ENCODE assay signal across 10 mouse cellular contexts in genomic region chr11:68717171-68717840, GRCm38 (mm10). TPM values are rescaled to one million over a fixed set of nuclear protein-coding genes. Genes with fewer than 3 reads are reported as not detected.
DNase-seq lines count a peak whose midpoint lies in the region; ATAC-seq and TF ChIP-seq lines count a peak whose summit lies in the region.
"Had no signal": no experiment of that assay in that cellular context is flagged by ENCODE, and none has a peak within 500 bp of the region (broad histone marks: within the 10 kb centered on the region; RNA-seq: fewer than 3 reads in every experiment).

No protein-coding gene starts in this region.

- H3K9me3 ChIP-seq in kidney, embryonic 16.5 days (ENCODE audit: low read length): no peaks in the 10 kb centered on the region
- H3K9me3 ChIP-seq in heart, embryonic 13.5 days: no peaks in the 10 kb centered on the region
- no peaks in the 10 kb centered on the region for H3K9me3 ChIP-seq in midbrain, postnatal 0 days (ENCODE audit: low read length)

- no peak for TF ChIP-seq CTCF in midbrain, postnatal 0 days (IDR thresholded peaks at IDR 0.05)

- no peaks in the 10 kb centered on the region for H3K27me3 ChIP-seq in kidney, embryonic 16.5 days (ENCODE audit: insufficient read depth, low read length)
- no peaks in the 10 kb centered on the region for H3K27me3 ChIP-seq in heart, embryonic 13.5 days (replicated peaks)
- H3K27me3 ChIP-seq in midbrain, postnatal 0 days (ENCODE audit: insufficient read depth, low read length): no peaks in the 10 kb centered on the region

- H3K4me3 ChIP-seq in kidney, embryonic 16.5 days (ENCODE audit: low read length): no peak overlapping the region
- no peak overlapping the region for H3K4me3 ChIP-seq in heart, embryonic 13.5 days
- no peak overlapping the region for H3K4me3 ChIP-seq in midbrain, postnatal 0 days (ENCODE audit: low read depth, low read length)

- H3K9ac ChIP-seq in kidney, embryonic 16.5 days (replicated peaks; ENCODE audit: low read length): no peak overlapping the region; the same call in 1 of the 2 replicates
- 0 out of 2 replicates have a peak overlapping the region, but pooled peaks have one; percentile 13 for H3K9ac ChIP-seq in heart, embryonic 13.5 days
- no peak overlapping the region for H3K9ac ChIP-seq in midbrain, postnatal 0 days (replicated peaks; ENCODE audit: low read length, poor library complexity, severe bottlenecking)

- WGBS in kidney, embryonic 16.5 days: 43% methylated on average over 16 of the region's 16 CpGs
- WGBS in heart, embryonic 13.5 days: 65% methylated on average over 16 of the region's 16 CpGs
- WGBS in midbrain, postnatal 0 days: 50% methylated on average over 16 of the region's 16 CpGs

- no peak overlapping the region for H3K4me2 ChIP-seq in kidney, embryonic 16.5 days (replicated peaks; ENCODE audit: low read depth, low read length)
- H3K4me2 ChIP-seq in heart, embryonic 13.5 days: no peak overlapping the region
- no peak overlapping the region for H3K4me2 ChIP-seq in midbrain, postnatal 0 days (ENCODE audit: low read depth, low read length, poor library complexity, severe bottlenecking)

- peak overlapping the region; percentile 7 for H3K27ac ChIP-seq in kidney, embryonic 16.5 days (ENCODE audit: low read length)
- peak overlapping the region; percentile 37; the same call in 1 of the 2 replicates for H3K27ac ChIP-seq in heart, embryonic 13.5 days (replicated peaks)
- peak overlapping the region; percentile 48; the same call in 1 of the 2 replicates for H3K27ac ChIP-seq in midbrain, postnatal 0 days (ENCODE audit: low read depth, low read length)

- no peak for ATAC-seq in kidney, embryonic 16.5 days (ENCODE audit: low FRiP score, low TSS enrichment)
- ATAC-seq in heart, embryonic 13.5 days (ENCODE audit: extremely low read depth, insufficient number of reproducible peaks, low FRiP score, low TSS enrichment): no peak
- ATAC-seq in midbrain, postnatal 0 days (ENCODE audit: low FRiP score): no peak

- H3K4me1 ChIP-seq in kidney, embryonic 16.5 days (ENCODE audit: insufficient read depth, low read length): peaks cover 24% of the 10 kb centered on the region; the same call in 1 of the 2 replicates
- H3K4me1 ChIP-seq in heart, embryonic 13.5 days: peaks cover 50% of the 10 kb centered on the region
- H3K4me1 ChIP-seq in midbrain, postnatal 0 days (ENCODE audit: insufficient read depth, low read length): no peaks in the 10 kb centered on the region

- no peak for DNase-seq in kidney, adult 18-20 months
- peak; percentile 52 for DNase-seq in embryo, embryonic 10.5 days (ENCODE audit: low spot score)
- peak; percentile 29 for DNase-seq in midbrain, postnatal 0 days (ENCODE audit: low spot score)
- DNase-seq in spleen, postnatal 14 days (ENCODE audit: low spot score in 2 of 2): no peak
- DNase-seq in urinary bladder, postnatal 25 days (ENCODE audit: low spot score): no peak
- DNase-seq: layer of hippocampus, postnatal 36 days; lung, adult 18-20 months had no signal

- H3K36me3 ChIP-seq in kidney, embryonic 16.5 days (ENCODE audit: insufficient read depth, low read length): peaks cover 24% of the 10 kb centered on the region
- H3K36me3 ChIP-seq in heart, embryonic 13.5 days: peaks cover 70% of the 10 kb centered on the region
- H3K36me3 ChIP-seq in midbrain, postnatal 0 days (ENCODE audit: insufficient read depth, low read length): peaks cover 8% of the 10 kb centered on the region; the same call in 1 of the 2 replicates

RNA-seq across cellular contexts. Expression of gene Myh10, which starts 25.9 kb away (rescaled TPM):
- polyA plus RNA-seq in kidney, embryonic 16.5 days (2015; fragmentation: Nextera tagmentation; extraction: Ambion mirVana): 147 and 155 TPM in 2 replicates
- polyA plus RNA-seq in heart, embryonic 13.5 days (2015; fragmentation: Nextera tagmentation; extraction: Ambion mirVana): 124 and 133 TPM in 2 replicates
- 212 and 217 TPM in 2 replicates for total RNA-seq in midbrain, postnatal 0 days (2014; rRNA removed)
- 64.8 and 68.0 TPM in 2 replicates for polyA plus RNA-seq in midbrain, postnatal 0 days (2015; fragmentation: Nextera tagmentation; extraction: Ambion mirVana)
- total RNA-seq: neutrophil, adult 5-6 weeks had no signal

Comparison
In these comparisons a context has a peak if more than half of its experiments do, and no peak if none do; other contexts are left out.
1. DNase-seq: peak in embryo, embryonic 10.5 days (single experiment) and midbrain, postnatal 0 days (single experiment); none in kidney, adult 18-20 months (single experiment), spleen, postnatal 14 days (0 of 2) and urinary bladder, postnatal 25 days (single experiment).
2. Peak in every context shown above with its lines, with median percentiles within 50 percentile points of each other: H3K27ac ChIP-seq.